Mouse (Mus musculus) adrenal gland, postnatal 0 days (tissue): Measurements from ENCODE around the gene Gm498. TPM values are rescaled to one million over a fixed set of nuclear protein-coding genes. Genes with fewer than 3 reads are reported as not detected.

ENCODE experiments used
- microRNA-seq: library from miRNA; unstranded; fragments of <30 nt; microRNA quantifications from one replicate; pipeline ENCODE4, GENCODE M21; 2016; ENCODE audit warnings: borderline replicate concordance; ENCODE audit not compliant: insufficient number of aligned reads
- polyA plus RNA-seq: library from polyadenylated mRNA; unstranded; fragments of >200 nt; fragmentation: Nextera tagmentation; extraction: Ambion mirVana; gene quantifications from 2 replicates; pipeline ENCODE4 v1.2.1, GENCODE M21; 2015

The Gm498 gene
- polyA plus RNA-seq, result not detected in 2 replicates

GRCm38 (mm10) chr7:143866538-143866937 is at the start of gene Gm498:
Gene Gm498 (plus strand): TSS chr7:143866838.

DNA sequence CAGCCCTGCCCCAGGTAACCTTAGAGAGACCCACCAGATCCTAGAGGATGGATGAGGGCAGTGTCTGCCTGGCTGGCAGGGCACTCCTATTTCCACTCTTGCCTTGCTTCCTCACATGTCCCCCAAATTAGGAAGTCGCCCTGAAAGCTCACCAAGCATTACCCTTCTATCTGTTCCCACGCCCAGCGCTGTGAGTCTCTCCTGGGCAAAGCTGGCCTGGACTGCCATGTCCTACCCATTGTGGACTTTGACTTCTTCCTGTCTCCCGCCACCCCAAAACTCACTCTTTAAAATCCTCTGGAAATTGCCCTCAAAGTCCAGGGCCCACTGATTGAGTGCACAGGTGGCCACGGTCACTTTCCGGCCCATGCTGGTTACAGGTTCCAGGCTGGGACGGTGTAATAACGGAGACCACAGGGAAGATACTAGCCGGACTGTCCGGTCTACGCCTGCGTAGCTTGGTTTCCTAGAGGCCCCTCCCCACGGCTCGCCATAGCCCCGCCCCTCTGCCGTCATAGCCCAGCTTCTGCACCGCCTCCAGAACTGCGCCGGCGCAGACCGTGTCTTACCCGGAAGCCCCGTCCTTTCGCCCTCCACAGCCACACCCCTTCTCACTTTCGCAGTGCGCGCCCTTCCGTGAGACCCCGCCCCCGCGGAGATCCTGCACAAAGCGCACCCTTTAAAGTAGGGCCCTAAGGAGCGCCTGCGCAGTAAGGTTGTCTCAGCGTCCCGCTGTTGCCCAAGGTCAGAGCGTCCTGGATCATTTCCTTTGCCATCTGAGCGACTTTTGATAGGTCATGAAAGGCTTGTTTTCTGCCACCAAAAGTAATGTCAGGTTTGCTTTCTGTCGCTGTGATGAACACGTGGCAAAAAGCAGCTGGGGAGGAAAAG is 44.0 kb upstream of the Gm498 start, which contains the start of the genes Nadsyn1 and Dhcr7:
Gene Nadsyn1, minus strand, starts transcription at position 475 of the 891 bp plus-strand sequence.
Gene Dhcr7, plus strand, starts transcription at position 771 of the 891 bp plus-strand sequence.

Small RNA genes within 50 kb of the gene (microRNA-seq; reads per million reads assigned to microRNA genes)
- gene Mir6404, result not detected

Other genes with a start within 250 kb of the Gm498 start
- gene Tnfrsf26, start 238.1 kb upstream of the Gm498 start, polyA plus RNA-seq, result 0.84 and 0.88 TPM in 2 replicates
- 3.5 and 5.0 TPM in 2 replicates for gene Tnfrsf22, start 217.2 kb upstream of the Gm498 start, polyA plus RNA-seq
- 2.4 and 3.1 TPM in 2 replicates for gene Tnfrsf23, start 181.0 kb upstream of the Gm498 start, polyA plus RNA-seq
- 17.7 and 22.4 TPM in 2 replicates for gene Osbpl5, start 109.9 kb upstream of the Gm498 start, polyA plus RNA-seq
- gene Mrgprg, start 99.8 kb upstream of the Gm498 start, polyA plus RNA-seq, result 0.37 and 0.84 TPM in 2 replicates
- 1.9 and 4.8 TPM in 2 replicates for gene Mrgpre, start 82.3 kb upstream of the Gm498 start, polyA plus RNA-seq
- gene Nadsyn1, start 44.0 kb upstream of the Gm498 start, polyA plus RNA-seq, result 4.5 and 9.0 TPM in 2 replicates
- 97.3 and 187 TPM in 2 replicates for gene Dhcr7, start 43.7 kb upstream of the Gm498 start, polyA plus RNA-seq
- gene Shank2, start 135.1 kb downstream of the Gm498 start, polyA plus RNA-seq, result 1.7 and 2.3 TPM in 2 replicates